Mouse (Mus musculus): Measurements from ENCODE around the gene Fmc1. TPM values are rescaled to one million over a fixed set of nuclear protein-coding genes. Genes with fewer than 3 reads are reported as not detected.
"Not testable (repeated sequence)": the region's sequence is repeated elsewhere in the genome, so short reads cannot be mapped to it uniquely, and the experiment has no call there.

Fmc1 gene
- polyA plus RNA-seq, 2 experiments = 54.6 to 91.8 TPM

- Histone ChIP-seq H3K4me3 (ENCODE audit: insufficient read depth in 1 of 2, low read depth in 2 of 2, low read length in 2 of 2) (no peak overlapping the region), H3K9me3 (ENCODE audit: control insufficient read depth, low read length) (no peaks in the 10 kb centered on the region), H3K9ac (replicated peaks) (no peak overlapping the region), H3K36me3 (replicated peaks; ENCODE audit: control insufficient read depth, insufficient read depth, low read depth) (no peaks in the 10 kb centered on the region), H3K4me1 (replicated peaks; ENCODE audit: control insufficient read depth in 2 of 2, insufficient read depth in 2 of 2, low read length in 1 of 2) (peaks cover 9 to 12% of the 10 kb centered on the region in 2 experiments), H3K4me2 (ENCODE audit: low read depth) (no peak overlapping the region), H3K27ac (no peak overlapping the region), H3K27me3 (ENCODE audit: control insufficient read depth, insufficient read depth, low read length) (no peaks in the 10 kb centered on the region)
- ATAC-seq (ENCODE audit: insufficient read depth) = no peak
- no peak for TF ChIP-seq EP300 (IDR thresholded peaks at IDR 0.05; ENCODE audit: low read depth)
- no peak for TF ChIP-seq CTCF (IDR thresholded peaks at IDR 0.05; ENCODE audit: low read depth)
- WGBS (ENCODE audit: insufficient replicate concordance) = 74% methylated on average over 1 of the region's 1 CpGs
- no peak for DNase-seq (ENCODE audit: low read depth in 3 of 3, low spot score in 3 of 3)
Measured at GRCm38 (mm10) chr6:38547707-38548106, 14.4 kb downstream of the Fmc1 start.

GRCm38 (mm10) chr6:38548595-38548994 lies 15.3 kb downstream of the Fmc1 start:
- WGBS (ENCODE audit: insufficient replicate concordance) = 80% methylated on average over 7 of the region's 7 CpGs
- H3K9ac ChIP-seq (replicated peaks); H3K9me3 ChIP-seq (ENCODE audit: control insufficient read depth, low read length); H3K4me3 ChIP-seq (ENCODE audit: insufficient read depth in 1 of 2, low read depth in 2 of 2, low read length in 2 of 2); H3K36me3 ChIP-seq (replicated peaks; ENCODE audit: control insufficient read depth, insufficient read depth, low read depth); ATAC-seq (ENCODE audit: insufficient read depth); DNase-seq (ENCODE audit: low read depth in 3 of 3, low spot score in 3 of 3); H3K4me2 ChIP-seq (ENCODE audit: low read depth); H3K27ac ChIP-seq; H3K27me3 ChIP-seq (ENCODE audit: control insufficient read depth, insufficient read depth, low read length): not testable (repeated sequence)
- peaks cover 9 to 12% of the 10 kb centered on the region in 2 experiments for H3K4me1 ChIP-seq (replicated peaks; ENCODE audit: control insufficient read depth in 2 of 2, insufficient read depth in 2 of 2, low read length in 1 of 2)

GRCm38 (mm10) chr6:38549840-38550239 lies 16.5 kb downstream of the Fmc1 start:
- 70% methylated on average over 6 of the region's 6 CpGs for WGBS (ENCODE audit: insufficient replicate concordance)
- peak overlapping the region; percentile 92 for H3K27ac ChIP-seq
- H3K9ac ChIP-seq (replicated peaks) = peak overlapping the region; percentile 84
- peaks cover 9 to 16% of the 10 kb centered on the region in 2 experiments for H3K4me1 ChIP-seq (replicated peaks; ENCODE audit: control insufficient read depth in 2 of 2, insufficient read depth in 2 of 2, low read length in 1 of 2)
- not testable (repeated sequence) for H3K9me3 ChIP-seq (ENCODE audit: control insufficient read depth, low read length); DNase-seq (ENCODE audit: low read depth in 3 of 3, low spot score in 3 of 3); H3K36me3 ChIP-seq (replicated peaks; ENCODE audit: control insufficient read depth, insufficient read depth, low read depth); H3K27me3 ChIP-seq (ENCODE audit: control insufficient read depth, insufficient read depth, low read length); ATAC-seq (ENCODE audit: insufficient read depth)
- peak overlapping the region; percentile 34 to 70 for H3K4me3 ChIP-seq (ENCODE audit: insufficient read depth in 1 of 2, low read depth in 2 of 2, low read length in 2 of 2)
- H3K4me2 ChIP-seq (ENCODE audit: low read depth) = peak overlapping the region; percentile 81

GRCm38 (mm10) chr6:38550250-38551061 lies 17.2 kb downstream of the Fmc1 start:
- H3K27ac ChIP-seq = peak overlapping the region; percentile 92
- DNase-seq (ENCODE audit: low read depth in 3 of 3, low spot score in 3 of 3) (peak; percentile 70 to 75 (median 71)), ATAC-seq (ENCODE audit: insufficient read depth) (peak; percentile 63)
- no peaks in the 10 kb centered on the region for H3K27me3 ChIP-seq (ENCODE audit: control insufficient read depth, insufficient read depth, low read length)
- H3K9me3 ChIP-seq (ENCODE audit: control insufficient read depth, low read length) = no peaks in the 10 kb centered on the region
- peak overlapping the region; percentile 81 for H3K4me2 ChIP-seq (ENCODE audit: low read depth)
- whole genome bisulfite sequencing (ENCODE audit: insufficient replicate concordance) = 3% methylated on average over 28 of the region's 28 CpGs
- 0 out of 2 replicates have a peak, but pooled peaks have one; percentile 11 for TF ChIP-seq EP300 (IDR thresholded peaks at IDR 0.05; ENCODE audit: low read depth)
- no peak for TF ChIP-seq CTCF (IDR thresholded peaks at IDR 0.05; ENCODE audit: low read depth)
- H3K36me3 ChIP-seq (replicated peaks; ENCODE audit: control insufficient read depth, insufficient read depth, low read depth) = peaks cover 6% of the 10 kb centered on the region
- H3K4me1 ChIP-seq (replicated peaks; ENCODE audit: control insufficient read depth in 2 of 2, insufficient read depth in 2 of 2, low read length in 1 of 2) = peaks cover 9 to 16% of the 10 kb centered on the region in 2 experiments
- H3K9ac ChIP-seq (replicated peaks) = peak overlapping the region; percentile 84
- H3K4me3 ChIP-seq (ENCODE audit: insufficient read depth in 1 of 2, low read depth in 2 of 2, low read length in 2 of 2) = peak overlapping the region; percentile 70 to 87

- H3K4me1 ChIP-seq (replicated peaks; ENCODE audit: control insufficient read depth in 2 of 2, insufficient read depth in 2 of 2, low read length in 1 of 2) = peaks cover 9 to 18% of the 10 kb centered on the region in 2 experiments
- no peak for TF ChIP-seq CTCF (IDR thresholded peaks at IDR 0.05; ENCODE audit: low read depth)
- peak; percentile 79 for TF ChIP-seq EP300 (IDR thresholded peaks at IDR 0.05; ENCODE audit: low read depth)
- peak within 1 kb of the TSS; percentile 70 to 87 for H3K4me3 ChIP-seq (ENCODE audit: insufficient read depth in 1 of 2, low read depth in 2 of 2, low read length in 2 of 2)
- H3K9ac ChIP-seq (replicated peaks) = peak within 1 kb of the TSS; percentile 84
- peaks cover 13% of the 10 kb centered on the region for H3K36me3 ChIP-seq (replicated peaks; ENCODE audit: control insufficient read depth, insufficient read depth, low read depth)
- WGBS (ENCODE audit: insufficient replicate concordance) = under 1% methylated on average over 93 of the region's 98 CpGs
- H3K4me2 ChIP-seq (ENCODE audit: low read depth) = peak within 1 kb of the TSS; percentile 81
- no peaks in the 10 kb centered on the region for H3K9me3 ChIP-seq (ENCODE audit: control insufficient read depth, low read length)
- no peaks in the 10 kb centered on the region for H3K27me3 ChIP-seq (ENCODE audit: control insufficient read depth, insufficient read depth, low read length)
- DNase-seq (ENCODE audit: low read depth in 3 of 3, low spot score in 3 of 3) = peak; percentile 94 to 95 (median 95)
- peak within 1 kb of the TSS; percentile 92 for H3K27ac ChIP-seq
- ATAC-seq (ENCODE audit: insufficient read depth) = peak; percentile 81
Measured at GRCm38 (mm10) chr6:38551062-38551988, 18.0 kb downstream of the Fmc1 start, which contains the start of gene Luc7l2. TSS of gene Luc7l2 (plus strand) at chr6:38551334.
